Mouse (Mus musculus): ENCODE data around the gene Romo1.
"Not testable (repeated sequence)": the region's sequence is repeated elsewhere in the genome, so short reads cannot be mapped to it uniquely, and the experiment has no call there.

Gene Romo1

GRCm38 (mm10) chr2:156143953-156144724 is at the start of gene Romo1, which contains the start of gene Nfs1:
Romo1 (plus strand) TSS chr2:156144039.
Nfs1 (minus strand) TSS chr2:156144186.
- peak; percentile 97 for DNase-seq (ENCODE audit: low spot score)

GRCm38 (mm10) chr2:156110627-156111357 is 33.0 kb upstream of the Romo1 start:
- peak; percentile 59 for DNase-seq (ENCODE audit: low spot score)

GRCm38 (mm10) chr2:156111358-156112079 is 32.3 kb upstream of the Romo1 start, which contains the start of the genes Cpne1 and Rbm12:
Cpne1 (minus strand) TSS chr2:156111965.
Rbm12 (minus strand) TSS chr2:156111978.
- peak; percentile 92 for DNase-seq (ENCODE audit: low spot score)

GRCm38 (mm10) chr2:156112080-156112423 is 31.8 kb upstream of the Romo1 start:
- not testable (repeated sequence) for DNase-seq (ENCODE audit: low spot score)

GRCm38 (mm10) chr2:156119566-156119965 is 24.3 kb upstream of the Romo1 start:
- DNase-seq (ENCODE audit: low spot score): no peak

GRCm38 (mm10) chr2:156123731-156124130 is 20.1 kb upstream of the Romo1 start:
- no peak for DNase-seq (ENCODE audit: low spot score)

GRCm38 (mm10) chr2:156126992-156127391 is 16.8 kb upstream of the Romo1 start, which contains the start of gene Gm28036:
Gm28036 (minus strand) TSS chr2:156127092.
- no peak for DNase-seq (ENCODE audit: low spot score)

- DNase-seq (ENCODE audit: low spot score): no peak
Measured at GRCm38 (mm10) chr2:156134161-156134560, 9.7 kb upstream of the Romo1 start.

- no peak for DNase-seq (ENCODE audit: low spot score)
Measured at GRCm38 (mm10) chr2:156135695-156136094, 8.1 kb upstream of the Romo1 start.

- no peak for DNase-seq (ENCODE audit: low spot score)
Measured at GRCm38 (mm10) chr2:156142820-156143219, 1.0 kb upstream of the Romo1 start.

- DNase-seq (ENCODE audit: low spot score): no peak
Measured at GRCm38 (mm10) chr2:156143367-156143766, 472 bp upstream of the Romo1 start.

- no peak for DNase-seq (ENCODE audit: low spot score)
Measured at GRCm38 (mm10) chr2:156145486-156146130, 1.8 kb downstream of the Romo1 start.

- DNase-seq (ENCODE audit: low spot score): no peak
Measured at GRCm38 (mm10) chr2:156146272-156146989, 2.6 kb downstream of the Romo1 start.

- no peak for DNase-seq (ENCODE audit: low spot score)
Measured at GRCm38 (mm10) chr2:156147316-156147915, 3.6 kb downstream of the Romo1 start.

- no peak for DNase-seq (ENCODE audit: low spot score)
Measured at GRCm38 (mm10) chr2:156151538-156151937, 7.7 kb downstream of the Romo1 start.

- no peak for DNase-seq (ENCODE audit: low spot score)
Measured at GRCm38 (mm10) chr2:156165478-156165877, 21.6 kb downstream of the Romo1 start.

- no peak for DNase-seq (ENCODE audit: low spot score)
Measured at GRCm38 (mm10) chr2:156166557-156166956, 22.7 kb downstream of the Romo1 start.

GRCm38 (mm10) chr2:156177079-156177478 is 33.2 kb downstream of the Romo1 start:
- no peak for DNase-seq (ENCODE audit: low spot score)

GRCm38 (mm10) chr2:156177651-156178050 is 33.8 kb downstream of the Romo1 start:
- no peak for DNase-seq (ENCODE audit: low spot score)

GRCm38 (mm10) chr2:156179046-156179795 is 35.4 kb downstream of the Romo1 start:
- DNase-seq (ENCODE audit: low spot score): peak; percentile 84

Data from retina, embryonic 14.5 days (tissue).